Comparison of ENCODE assay signal across 8 mouse cellular contexts in genomic region chr6:94464037-94464891, GRCm38 (mm10). TPM values are rescaled to one million over a fixed set of nuclear protein-coding genes. Genes with fewer than 3 reads are reported as not detected.
DNase-seq lines count a peak whose midpoint lies in the region; ATAC-seq lines count a peak whose summit lies in the region.

No protein-coding gene starts in this region.

- H3K4me3 ChIP-seq in embryonic facial prominence, embryonic 12.5 days, result no peak overlapping the region
- H3K4me3 ChIP-seq in heart, embryonic 10.5 days, result peak overlapping the region; percentile 31
- H3K4me3 ChIP-seq in kidney, embryonic 14.5 days (ENCODE audit: low read length), result no peak overlapping the region
- H3K4me3 ChIP-seq in limb, embryonic 11.5 days (ENCODE audit: low read depth, low read length), result no peak overlapping the region

- no peak overlapping the region; the same call in 1 of the 2 replicates for H3K27ac ChIP-seq in embryonic facial prominence, embryonic 12.5 days
- H3K27ac ChIP-seq in heart, embryonic 10.5 days, result peak overlapping the region; percentile 43
- no peak overlapping the region for H3K27ac ChIP-seq in kidney, embryonic 14.5 days (ENCODE audit: low read depth, low read length)
- no peak overlapping the region for H3K27ac ChIP-seq in limb, embryonic 11.5 days (replicated peaks; ENCODE audit: low read depth, low read length)

- H3K4me2 ChIP-seq in embryonic facial prominence, embryonic 12.5 days (replicated peaks), result peak overlapping the region; percentile 43
- H3K4me2 ChIP-seq in kidney, embryonic 14.5 days (replicated peaks; ENCODE audit: low read depth, low read length), result peak overlapping the region; percentile 29
- H3K4me2 ChIP-seq in limb, embryonic 11.5 days (ENCODE audit: low read depth, severe bottlenecking), result peak overlapping the region; percentile 26; the same call in 1 of the 2 replicates

- no peaks in the 10 kb centered on the region for H3K27me3 ChIP-seq in embryonic facial prominence, embryonic 12.5 days
- H3K27me3 ChIP-seq in heart, embryonic 10.5 days (ENCODE audit: insufficient read depth, poor library complexity, severe bottlenecking), result no peaks in the 10 kb centered on the region
- no peaks in the 10 kb centered on the region for H3K27me3 ChIP-seq in kidney, embryonic 14.5 days (ENCODE audit: control insufficient read depth, insufficient read depth, low read length)
- no peaks in the 10 kb centered on the region for H3K27me3 ChIP-seq in limb, embryonic 11.5 days (ENCODE audit: control insufficient read depth, insufficient read depth, low read length)

- 12% methylated on average over 12 of the region's 12 CpGs for WGBS in embryonic facial prominence, embryonic 12.5 days
- 19% methylated on average over 12 of the region's 12 CpGs for WGBS in heart, embryonic 10.5 days
- WGBS in kidney, embryonic 14.5 days, result 19% methylated on average over 12 of the region's 12 CpGs
- WGBS in limb, embryonic 11.5 days, result 32% methylated on average over 12 of the region's 12 CpGs

- H3K36me3 ChIP-seq in embryonic facial prominence, embryonic 12.5 days, result no peaks in the 10 kb centered on the region
- H3K36me3 ChIP-seq in heart, embryonic 10.5 days, result no peaks in the 10 kb centered on the region
- H3K36me3 ChIP-seq in kidney, embryonic 14.5 days (ENCODE audit: control insufficient read depth, insufficient read depth, low read length), result no peaks in the 10 kb centered on the region
- no peaks in the 10 kb centered on the region for H3K36me3 ChIP-seq in limb, embryonic 11.5 days (ENCODE audit: control insufficient read depth, insufficient read depth, low read length)

- peak; percentile 67 for ATAC-seq in embryonic facial prominence, embryonic 12.5 days (ENCODE audit: insufficient number of reproducible peaks, insufficient read depth, low FRiP score, low TSS enrichment)
- peak; percentile 55; the same call in 1 of the 2 replicates for ATAC-seq in kidney, embryonic 14.5 days (ENCODE audit: low FRiP score, low TSS enrichment)
- no peak for ATAC-seq in limb, embryonic 11.5 days (ENCODE audit: insufficient number of reproducible peaks, low FRiP score, low TSS enrichment, low read depth)

- H3K9me3 ChIP-seq in embryonic facial prominence, embryonic 12.5 days, result no peaks in the 10 kb centered on the region
- no peaks in the 10 kb centered on the region for H3K9me3 ChIP-seq in heart, embryonic 10.5 days
- no peaks in the 10 kb centered on the region for H3K9me3 ChIP-seq in kidney, embryonic 14.5 days (ENCODE audit: control insufficient read depth, low read length)
- H3K9me3 ChIP-seq in limb, embryonic 11.5 days (ENCODE audit: control insufficient read depth, low read length), result no peaks in the 10 kb centered on the region

- H3K9ac ChIP-seq in embryonic facial prominence, embryonic 12.5 days, result no peak overlapping the region
- H3K9ac ChIP-seq in kidney, embryonic 14.5 days (ENCODE audit: low read depth, low read length), result no peak overlapping the region
- H3K9ac ChIP-seq in limb, embryonic 11.5 days (ENCODE audit: low read length), result peak overlapping the region; percentile 19; the same call in 1 of the 2 replicates

- peak; percentile 85 for DNase-seq in 3T3-L1 (ENCODE audit: low read depth, low spot score)
- peak; percentile 57 for DNase-seq in adrenal gland, postnatal 14 days
- DNase-seq in heart, embryonic 10.5 days (ENCODE audit: low spot score), result no peak
- peak; percentile 69 for DNase-seq in limb, embryonic 11.5 days (ENCODE audit: low spot score)
- DNase-seq in neural tube, embryonic 10.5 days (ENCODE audit: extremely low spot score, low spot score), result peak; percentile 38
- peak; percentile 23 for DNase-seq in testis, postnatal 14 days (ENCODE audit: low spot score)

- peaks cover 7% of the 10 kb centered on the region for H3K4me1 ChIP-seq in embryonic facial prominence, embryonic 12.5 days
- peaks cover 21% of the 10 kb centered on the region for H3K4me1 ChIP-seq in heart, embryonic 10.5 days
- H3K4me1 ChIP-seq in kidney, embryonic 14.5 days (ENCODE audit: control insufficient read depth, insufficient read depth, low read length), result no peaks in the 10 kb centered on the region
- H3K4me1 ChIP-seq in limb, embryonic 11.5 days (ENCODE audit: control insufficient read depth, insufficient read depth, low read length), result 0 out of 2 replicates have a peak, but pooled peaks cover 4% of the 10 kb centered on the region

RNA-seq across cellular contexts. Expression of gene Slc25a26, which starts 35.9 kb away (rescaled TPM):
- total RNA-seq in adrenal gland, postnatal 14 days (2021), result 14.8 and 15.7 TPM in 2 replicates
- polyA plus RNA-seq in embryonic facial prominence, embryonic 12.5 days (2016; fragmentation: Nextera tagmentation; extraction: Ambion mirVana), result 7.2 and 8.9 TPM in 2 replicates
- polyA plus RNA-seq in heart, embryonic 10.5 days (2016; fragmentation: Nextera tagmentation; extraction: Ambion mirVana), result 11.3 and 12.8 TPM in 2 replicates
- 8.6 and 9.7 TPM in 2 replicates for polyA plus RNA-seq in kidney, embryonic 14.5 days (2014; fragmentation: Nextera tagmentation; extraction: Ambion mirVana)
- 6.5 and 7.5 TPM in 2 replicates for polyA plus RNA-seq in limb, embryonic 11.5 days (2014; fragmentation: Nextera tagmentation; extraction: Ambion mirVana)
